Mouse (Mus musculus) liver, adult 2 months (tissue): ENCODE measurements around the gene Gm21969.

ENCODE experiments used
- CTCF ChIP-seq: fragments of 200-500 bp; IDR thresholded peaks from 2 replicates; pipeline ENCODE4 v1.5.1; 2011; ENCODE audit warnings: low read depth, low read length, control low read depth
- POLR2A ChIP-seq: fragments of 200-500 bp; IDR thresholded peaks from 2 replicates; pipeline ENCODE4 v1.6.1; 2011; ENCODE audit warnings: low read length, control low read depth; ENCODE audit not compliant: insufficient read depth; ENCODE audit errors: extremely low read depth

GRCm38 (mm10) chr4:139594062-139594461 lies 8.9 kb upstream of the Gm21969 start:
- TF ChIP-seq CTCF (peak; percentile 33; the same call in 1 of the 2 replicates), POLR2A (no peak)
